Mouse (Mus musculus): ENCODE measurements around the gene Zfhx3. TPM values are rescaled to one million over a fixed set of nuclear protein-coding genes. Genes with fewer than 3 reads are reported as not detected.

Zfhx3 gene
- total and polyA plus RNA-seq, 3 experiments: 0.23 to 2.5 TPM; not detected in 1

- Histone ChIP-seq H3K27ac (ENCODE audit: control insufficient read depth, low read depth, low read length) (no peak overlapping the region), H3K27me3 (ENCODE audit: control insufficient read depth in 1 of 2, insufficient read depth in 2 of 2, low read length in 2 of 2) (no peaks in the 10 kb centered on the region), H3K79me2 (ENCODE audit: control insufficient read depth, insufficient read depth, low read length, poor library complexity) (no peaks in the 10 kb centered on the region), H3K9ac (ENCODE audit: control insufficient read depth, low read depth, low read length, poor library complexity, severe bottlenecking) (no peak overlapping the region), H3K4me3 (ENCODE audit: control insufficient read depth in 1 of 2, insufficient read depth in 1 of 2, low read depth in 2 of 2, low read length in 2 of 2) (no peak overlapping the region), H3K4me1 (ENCODE audit: control insufficient read depth in 1 of 2, insufficient read depth in 2 of 2, low read length in 2 of 2) (peaks cover 0 to 5% of the 10 kb centered on the region in 2 experiments; a peak in 1 of 4 replicates), H3K9me3 (replicated peaks; ENCODE audit: insufficient read depth, low read length) (no peaks in the 10 kb centered on the region), H3K36me3 (ENCODE audit: control insufficient read depth in 1 of 2, insufficient read depth in 2 of 2, low read length in 2 of 2) (no peaks in the 10 kb centered on the region; a peak in 1 of 4 replicates)
- DNase-seq (ENCODE audit: low read depth, low spot score): no peak
- TF ChIP-seq ZNF384 (IDR thresholded peaks at IDR 0.05; ENCODE audit: low read depth, low read length) (no peak), MEF2A (IDR thresholded peaks at IDR 0.05; ENCODE audit: extremely low read depth, insufficient replicate concordance, low read depth, low read length, poor library complexity, severe bottlenecking) (no peak), NELFE (IDR thresholded peaks at IDR 0.05; ENCODE audit: low read depth, low read length) (no peak), ZKSCAN1 (IDR thresholded peaks at IDR 0.05; ENCODE audit: low read depth, low read length) (no peak), GABPA (IDR thresholded peaks at IDR 0.05; ENCODE audit: low read depth, low read length) (no peak), POLR2AphosphoS2 (IDR thresholded peaks at IDR 0.05; ENCODE audit: low read length) (no peak), HCFC1 (IDR thresholded peaks at IDR 0.05; ENCODE audit: low read depth, low read length) (no peak), UBTF (IDR thresholded peaks at IDR 0.05; ENCODE audit: borderline replicate concordance, insufficient read depth, low read depth, low read length) (no peak), MAZ (IDR thresholded peaks at IDR 0.05; ENCODE audit: low read depth, low read length) (no peak), ETS1 (IDR thresholded peaks at IDR 0.05; ENCODE audit: low read depth, low read length) (no peak)
These were observed 942.5 kb downstream of the Zfhx3 start for GRCm38 (mm10) chr8:108884947-108885346.

GRCm38 (mm10) chr8:108885450-108885849, 943.0 kb downstream of the Zfhx3 start:
- Histone ChIP-seq H3K27ac (ENCODE audit: control insufficient read depth, low read depth, low read length) (no peak overlapping the region), H3K9me3 (replicated peaks; ENCODE audit: insufficient read depth, low read length) (no peaks in the 10 kb centered on the region), H3K4me3 (ENCODE audit: control insufficient read depth in 1 of 2, insufficient read depth in 1 of 2, low read depth in 2 of 2, low read length in 2 of 2) (no peak overlapping the region), H3K27me3 (ENCODE audit: control insufficient read depth in 1 of 2, insufficient read depth in 2 of 2, low read length in 2 of 2) (no peaks in the 10 kb centered on the region), H3K36me3 (ENCODE audit: control insufficient read depth in 1 of 2, insufficient read depth in 2 of 2, low read length in 2 of 2) (no peaks in the 10 kb centered on the region; a peak in 1 of 4 replicates), H3K9ac (ENCODE audit: control insufficient read depth, low read depth, low read length, poor library complexity, severe bottlenecking) (no peak overlapping the region), H3K4me1 (ENCODE audit: control insufficient read depth in 1 of 2, insufficient read depth in 2 of 2, low read length in 2 of 2) (peaks cover 0 to 5% of the 10 kb centered on the region in 2 experiments; a peak in 1 of 4 replicates), H3K79me2 (ENCODE audit: control insufficient read depth, insufficient read depth, low read length, poor library complexity) (no peaks in the 10 kb centered on the region)
- TF ChIP-seq NELFE (IDR thresholded peaks at IDR 0.05; ENCODE audit: low read depth, low read length) (no peak), E2F4 (IDR thresholded peaks at IDR 0.05; ENCODE audit: borderline replicate concordance, low read depth, low read length) (no peak), SMC3 (IDR thresholded peaks at IDR 0.05; ENCODE audit: low read depth, low read length) (no peak), POLR2AphosphoS5 (IDR thresholded peaks at IDR 0.05; ENCODE audit: borderline replicate concordance, low read depth, low read length) (no peak), TAL1 (IDR thresholded peaks at IDR 0.05; ENCODE audit: low read length) (no peak), ZKSCAN1 (IDR thresholded peaks at IDR 0.05; ENCODE audit: low read depth, low read length) (no peak), CHD1 (IDR thresholded peaks at IDR 0.05; ENCODE audit: low read depth, low read length) (no peak), ZNF384 (IDR thresholded peaks at IDR 0.05; ENCODE audit: low read depth, low read length) (no peak), MYB (IDR thresholded peaks at IDR 0.05; ENCODE audit: low read depth, low read length) (no peak), NRF1 (IDR thresholded peaks at IDR 0.05; ENCODE audit: insufficient read depth, low read depth, low read length, poor library complexity, severe bottlenecking) (no peak), USF1 (IDR thresholded peaks at IDR 0.05; ENCODE audit: low read depth, low read length) (no peak), TBP (IDR thresholded peaks at IDR 0.05; ENCODE audit: low read depth, low read length) (no peak), EP300 (IDR thresholded peaks at IDR 0.05; ENCODE audit: low read depth in 1 of 2, low read length in 2 of 2) (no peak), ZMIZ1 (IDR thresholded peaks at IDR 0.05; ENCODE audit: low read depth, low read length) (no peak), RCOR1 (IDR thresholded peaks at IDR 0.05; ENCODE audit: low read depth, low read length) (no peak), HCFC1 (IDR thresholded peaks at IDR 0.05; ENCODE audit: low read depth, low read length) (no peak), ETS1 (IDR thresholded peaks at IDR 0.05; ENCODE audit: low read depth, low read length) (no peak)
- DNase-seq (ENCODE audit: low read depth, low spot score): no peak

All from MEL (cell line).